In the genomic region with DNA sequence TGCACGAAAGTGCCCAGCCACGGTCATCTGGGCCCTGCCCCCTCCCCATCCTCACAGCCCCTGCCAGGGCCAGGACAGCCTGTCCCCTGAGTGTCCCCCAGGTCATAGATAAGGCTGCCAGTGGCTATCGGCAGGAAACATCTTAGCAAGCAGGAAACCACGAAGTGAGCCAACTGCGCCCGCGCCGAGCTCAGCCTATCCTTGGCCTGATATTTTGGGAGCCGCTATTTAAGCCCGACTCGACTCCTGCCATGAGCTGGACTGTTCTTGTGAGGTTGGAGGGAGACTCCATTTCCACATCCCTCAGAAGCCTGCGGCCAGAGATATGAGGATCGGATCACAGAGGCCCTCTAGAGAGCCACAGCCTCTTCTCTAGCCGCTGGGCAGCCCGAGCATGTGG, we compare ENCODE assay signal across 9 mouse cellular contexts. TPM values are rescaled to one million over a fixed set of nuclear protein-coding genes. Genes with fewer than 3 reads are reported as not detected.
DNase-seq lines count a peak whose midpoint lies in the region; ATAC-seq lines count a peak whose summit lies in the region.
"Had no signal": no experiment of that assay in that cellular context is flagged by ENCODE, and none has a peak within 500 bp of the region (broad histone marks: within the 10 kb centered on the region; RNA-seq: fewer than 3 reads in every experiment).

No protein-coding gene starts in this region.

- no peaks in the 10 kb centered on the region for H3K9me3 ChIP-seq in kidney, embryonic 16.5 days (ENCODE audit: low read length)

- H3K4me1 ChIP-seq in kidney, embryonic 16.5 days (ENCODE audit: insufficient read depth, low read length) = no peaks in the 10 kb centered on the region

- WGBS in kidney, embryonic 16.5 days = 73% methylated on average over 15 of the region's 15 CpGs

- peak overlapping the region; percentile 88 for H3K27ac ChIP-seq in kidney, embryonic 16.5 days (ENCODE audit: low read length)

- ATAC-seq in kidney, embryonic 16.5 days (ENCODE audit: low FRiP score, low TSS enrichment) = peak; percentile 70

- no peak overlapping the region for H3K4me2 ChIP-seq in kidney, embryonic 16.5 days (replicated peaks; ENCODE audit: low read depth, low read length)

- no peak overlapping the region; the same call in 1 of the 2 replicates for H3K9ac ChIP-seq in kidney, embryonic 16.5 days (replicated peaks; ENCODE audit: low read length)

- DNase-seq in layer of hippocampus, adult 11-12 months (ENCODE audit: low spot score) = peak; percentile 40
- no peak for DNase-seq in layer of hippocampus, adult 9-10 months (ENCODE audit: low spot score)
- DNase-seq in brain, adult 2 months (ENCODE audit: low read depth, low spot score) = peak; percentile 31
- peak; percentile 95 to 98 for DNase-seq in heart, adult 9 months (ENCODE audit: low spot score in 2 of 2)
- peak; percentile 95 for DNase-seq in lung, postnatal 36 days
- peak; percentile 41 for DNase-seq in yolk sac, embryonic 10.5 days (ENCODE audit: low spot score)
- DNase-seq in right cerebral cortex, adult 18-20 months = no peak

- no peaks in the 10 kb centered on the region for H3K36me3 ChIP-seq in kidney, embryonic 16.5 days (ENCODE audit: insufficient read depth, low read length)

- H3K27me3 ChIP-seq in kidney, embryonic 16.5 days (ENCODE audit: insufficient read depth, low read length) = no peaks in the 10 kb centered on the region

- no peak overlapping the region for H3K4me3 ChIP-seq in kidney, embryonic 16.5 days (ENCODE audit: low read length)

RNA-seq across cellular contexts. Expression of gene Ap1m1, which starts 28.5 kb away (rescaled TPM):
- 142 and 143 TPM in 2 replicates for polyA plus RNA-seq in kidney, embryonic 16.5 days (2015; fragmentation: Nextera tagmentation; extraction: Ambion mirVana)

RNA-seq across cellular contexts. Expression of gene Gm10282, which starts 36.7 kb away (rescaled TPM):
- 30.6 and 40.7 TPM in 2 replicates for polyA plus RNA-seq in kidney, embryonic 16.5 days (2015; fragmentation: Nextera tagmentation; extraction: Ambion mirVana)

RNA-seq across cellular contexts. Expression of gene Fam32a, which starts 48.8 kb away (rescaled TPM):
- 79.5 and 80.7 TPM in 2 replicates for polyA plus RNA-seq in kidney, embryonic 16.5 days (2015; fragmentation: Nextera tagmentation; extraction: Ambion mirVana)

RNA-seq across cellular contexts. Expression of gene Klf2, which starts 50.5 kb away (rescaled TPM):
- polyA plus RNA-seq in kidney, embryonic 16.5 days (2015; fragmentation: Nextera tagmentation; extraction: Ambion mirVana) = 10.1 and 10.4 TPM in 2 replicates

RNA-seq across cellular contexts. Expression of gene Gm11034, which starts 54.9 kb away (rescaled TPM):
- not detected in 2 replicates for polyA plus RNA-seq in kidney, embryonic 16.5 days (2015; fragmentation: Nextera tagmentation; extraction: Ambion mirVana)
- polyA plus RNA-seq: limb, embryonic 11.5 days had no signal

Comparison
In these comparisons a context has a peak if more than half of its experiments do, and no peak if none do; other contexts are left out.
1. DNase-seq: peak in layer of hippocampus, adult 11-12 months (single experiment), brain, adult 2 months (single experiment), heart, adult 9 months (2 of 2), lung, postnatal 36 days (single experiment) and yolk sac, embryonic 10.5 days (single experiment); none in layer of hippocampus, adult 9-10 months (single experiment) and right cerebral cortex, adult 18-20 months (single experiment).